Mouse (Mus musculus): ENCODE measurements at regions not wholly inside any gene's neighbourhood (a gene's known extent, or its start where the extent isn't known, plus 50 kb on each side); places are given as distances from the start of the nearest gene placed in this dataset.

- TF ChIP-seq CTCF (IDR thresholded peaks at IDR 0.05; ENCODE audit: insufficient read depth, low read length) (no peak), POLR2A (IDR thresholded peaks at IDR 0.05; ENCODE audit: borderline replicate concordance, extremely low read depth, low read depth, low read length) (no peak)
Measured at GRCm38 (mm10) chr10:24469741-24470140, 125.5 kb upstream of the Ccn2 start.
